Mouse (Mus musculus): ENCODE measurements around the gene Maml3. TPM values are rescaled to one million over a fixed set of nuclear protein-coding genes. Genes with fewer than 3 reads are reported as not detected.
A peak's percentile ranks its signal among the peaks of the same experiment; 100 is the strongest.

Gene Maml3
- total RNA-seq, 2 experiments from 2014 or later = 19.6 to 20.9 TPM

- peak in 1 of 2 experiments; percentile 8 for DNase-seq (ENCODE audit: low spot score in 2 of 2)
Measured at GRCm38 (mm10) chr3:52007602-52008252, 97.1 kb downstream of the Maml3 start.

GRCm38 (mm10) chr3:52006721-52007330 lies 98.0 kb downstream of the Maml3 start:
- no peak for DNase-seq (ENCODE audit: low spot score in 2 of 2)

GRCm38 (mm10) chr3:52003663-52004062 lies 101.2 kb downstream of the Maml3 start:
- DNase-seq (ENCODE audit: low spot score in 2 of 2) = no peak

- no peak for DNase-seq (ENCODE audit: low spot score in 2 of 2)
Measured at GRCm38 (mm10) chr3:52001518-52001895, 103.4 kb downstream of the Maml3 start.

GRCm38 (mm10) chr3:52000871-52001517 lies 103.9 kb downstream of the Maml3 start:
- no peak for DNase-seq (ENCODE audit: low spot score in 2 of 2)

GRCm38 (mm10) chr3:51999671-52000437 lies 105.0 kb downstream of the Maml3 start:
- peak in 1 of 2 experiments; percentile 12 for DNase-seq (ENCODE audit: low spot score in 2 of 2)

- DNase-seq (ENCODE audit: low spot score in 2 of 2) = no peak
Measured at GRCm38 (mm10) chr3:51998511-51999399, 106.1 kb downstream of the Maml3 start.

- no peak for DNase-seq (ENCODE audit: low spot score in 2 of 2)
Measured at GRCm38 (mm10) chr3:51997616-51998015, 107.3 kb downstream of the Maml3 start.

- DNase-seq (ENCODE audit: low spot score in 2 of 2) = no peak
Measured at GRCm38 (mm10) chr3:51986507-51986906, 118.4 kb downstream of the Maml3 start.

GRCm38 (mm10) chr3:51981496-51981895 lies 123.4 kb downstream of the Maml3 start:
- DNase-seq (ENCODE audit: low spot score in 2 of 2) = no peak

- no peak for DNase-seq (ENCODE audit: low spot score in 2 of 2)
Measured at GRCm38 (mm10) chr3:51977654-51978352, 127.1 kb downstream of the Maml3 start.

- no peak for DNase-seq (ENCODE audit: low spot score in 2 of 2)
Measured at GRCm38 (mm10) chr3:51974601-51975000, 130.3 kb downstream of the Maml3 start.

- no peak for DNase-seq (ENCODE audit: low spot score in 2 of 2)
Measured at GRCm38 (mm10) chr3:51974153-51974552, 130.7 kb downstream of the Maml3 start.

GRCm38 (mm10) chr3:51972576-51972975 lies 132.3 kb downstream of the Maml3 start:
- DNase-seq (ENCODE audit: low spot score in 2 of 2) = no peak

- DNase-seq (ENCODE audit: low spot score in 2 of 2) = no peak
Measured at GRCm38 (mm10) chr3:51970489-51970888, 134.4 kb downstream of the Maml3 start.

GRCm38 (mm10) chr3:51969451-51969850 lies 135.4 kb downstream of the Maml3 start:
- DNase-seq (ENCODE audit: low spot score in 2 of 2) = no peak

GRCm38 (mm10) chr3:51965841-51966240 lies 139.0 kb downstream of the Maml3 start:
- no peak for DNase-seq (ENCODE audit: low spot score in 2 of 2)

- no peak for DNase-seq (ENCODE audit: low spot score in 2 of 2)
Measured at GRCm38 (mm10) chr3:51965436-51965835, 139.4 kb downstream of the Maml3 start.

- no peak for DNase-seq (ENCODE audit: low spot score in 2 of 2)
Measured at GRCm38 (mm10) chr3:51965008-51965407, 139.9 kb downstream of the Maml3 start.
